Mouse (Mus musculus): ENCODE results near the gene Ptprs.

- no peak for TF ChIP-seq POLR2A (IDR thresholded peaks at IDR 0.05; ENCODE audit: control insufficient read depth in 1 of 2, insufficient read depth in 1 of 2, low read depth in 1 of 2, low read length in 2 of 2, poor library complexity in 1 of 2)
- TF ChIP-seq CTCF (IDR thresholded peaks at IDR 0.05 in 2 of 3, conservative IDR thresholded peaks at IDR 0.05 in 1 of 3; ENCODE audit: control insufficient read depth in 1 of 3, insufficient read depth in 1 of 3, low read depth in 2 of 3, low read length in 3 of 3, poor library complexity in 1 of 3, severe bottlenecking in 1 of 3), result no peak
- TF ChIP-seq EP300 (IDR thresholded peaks at IDR 0.05; ENCODE audit: low read depth in 1 of 2, low read length in 2 of 2), result no peak
- TF ChIP-seq NELFE (IDR thresholded peaks at IDR 0.05; ENCODE audit: low read depth, low read length), result no peak
- TF ChIP-seq MAX (IDR thresholded peaks at IDR 0.05; ENCODE audit: low read length), result no peak
- TF ChIP-seq KAT2A (conservative IDR thresholded peaks at IDR 0.05; ENCODE audit: low read depth, low read length), result no peak
- no peak for TF ChIP-seq GATA1 (IDR thresholded peaks at IDR 0.05; ENCODE audit: low read depth, low read length)
- no peak for TF ChIP-seq MEF2A (IDR thresholded peaks at IDR 0.05; ENCODE audit: extremely low read depth, insufficient replicate concordance, low read depth, low read length, poor library complexity, severe bottlenecking)
- no peak for TF ChIP-seq RAD21 (IDR thresholded peaks at IDR 0.05; ENCODE audit: low read depth, low read length)
Measured at GRCm38 (mm10) chr17:56443341-56443795, 32.9 kb downstream of the Ptprs start.
